Mouse (Mus musculus) brown adipose tissue, adult 24 weeks (tissue): Measurements from ENCODE around the gene Lrrc49. TPM values are rescaled to one million over a fixed set of nuclear protein-coding genes. Genes with fewer than 3 reads are reported as not detected.

Experiments
- H3K27ac ChIP-seq: fragments of 200-500 bp; replicated peaks from 2 replicates; pipeline ENCODE4 v1.5.1; 2012; ENCODE audit warnings: low read depth, mild to moderate bottlenecking, low read length
- H3K4me1 ChIP-seq: fragments of 200-500 bp; 2 replicates; pipeline ENCODE4 v1.6.1; 2012; ENCODE audit warnings: low read length, mixed read lengths; ENCODE audit not compliant: control insufficient read depth, insufficient read depth, insufficient read length
- H3K4me3 ChIP-seq: fragments of 200-500 bp; 2 replicates; pipeline ENCODE4 v1.5.1; 2012; ENCODE audit warnings: low read depth, mild to moderate bottlenecking, low read length, moderate library complexity; ENCODE audit not compliant: insufficient read depth
- polyA plus RNA-seq: library from polyadenylated mRNA; stranded (reverse); fragments of >200 nt; gene quantifications from 2 replicates; pipeline ENCODE4 v1.2.4, GENCODE M21; 2012; ENCODE audit not compliant: missing spikeins, insufficient read depth, insufficient read length

Gene Lrrc49
- polyA plus RNA-seq, 1 experiment = 1.1 TPM

DNA sequence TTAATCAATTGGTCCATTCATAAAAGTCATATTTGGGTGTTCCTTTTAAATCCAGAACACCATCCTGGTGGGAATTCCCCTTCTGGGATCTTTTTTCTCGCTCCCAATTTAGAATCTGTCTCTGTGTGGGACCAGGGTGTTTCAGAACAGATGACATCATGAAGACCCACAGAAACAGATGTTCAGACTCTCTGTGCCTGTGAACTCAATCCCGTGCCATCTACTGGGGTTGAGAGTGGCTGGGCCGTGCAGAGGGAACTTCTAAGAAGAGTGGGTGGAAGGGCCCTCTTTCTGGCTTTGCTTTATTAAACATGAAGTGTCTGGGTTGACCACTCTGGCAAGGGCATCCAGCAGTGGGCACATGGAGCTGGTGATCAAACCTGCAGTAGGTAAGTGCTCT is 129.5 kb downstream of the Lrrc49 start:
- Histone ChIP-seq H3K4me1 (no peaks in the 10 kb centered on the region), H3K27ac (no peak overlapping the region), H3K4me3 (no peak overlapping the region)

DNA sequence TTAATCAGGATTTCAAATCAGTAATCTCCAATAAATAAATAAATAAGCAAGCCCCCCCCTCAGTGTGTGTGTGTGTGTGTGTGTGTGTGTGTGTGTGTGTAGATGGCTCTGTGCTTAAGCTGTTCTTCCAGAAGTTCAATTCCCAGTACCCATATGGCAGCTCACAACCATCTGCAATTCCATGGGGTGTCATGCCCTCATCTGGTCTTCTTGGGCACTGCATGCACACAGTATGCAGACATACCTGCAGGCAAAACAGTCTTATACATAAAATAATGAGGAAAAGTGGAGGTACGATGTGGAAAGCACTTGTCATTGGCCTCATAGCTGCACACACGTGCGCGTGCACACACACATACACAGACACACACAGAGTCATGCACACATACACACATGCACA is 136.7 kb downstream of the Lrrc49 start:
- no peak overlapping the region for H3K27ac ChIP-seq
- H3K4me1 ChIP-seq = no peaks in the 10 kb centered on the region
- no peak overlapping the region for H3K4me3 ChIP-seq

DNA sequence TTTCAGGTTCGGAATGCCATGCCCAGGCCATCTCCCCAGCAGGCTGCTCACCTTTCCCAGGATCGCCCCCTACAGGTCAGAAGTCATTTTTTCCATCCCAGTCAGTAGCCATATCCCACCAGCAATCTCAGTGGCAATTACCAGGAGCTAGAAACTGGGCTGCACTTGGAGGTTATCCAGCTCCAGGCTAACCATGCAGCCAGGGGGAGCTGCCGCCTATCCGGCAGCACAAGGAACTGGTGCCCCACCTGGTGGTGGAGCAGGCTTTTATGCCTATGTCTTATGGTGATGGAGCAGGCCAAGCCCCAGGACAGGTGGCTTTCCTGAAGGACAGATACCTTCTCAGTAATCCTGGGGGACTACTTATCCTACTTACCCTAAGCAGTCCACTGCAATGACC is 139.8 kb downstream of the Lrrc49 start:
- H3K4me3 ChIP-seq = no peak overlapping the region
- no peak overlapping the region for H3K27ac ChIP-seq
- H3K4me1 ChIP-seq = no peaks in the 10 kb centered on the region

GRCm38 (mm10) chr9:60546169-60546568 is 141.8 kb downstream of the Lrrc49 start:
- H3K27ac ChIP-seq = no peak overlapping the region
- H3K4me1 ChIP-seq = no peaks in the 10 kb centered on the region
- H3K4me3 ChIP-seq = no peak overlapping the region

DNA sequence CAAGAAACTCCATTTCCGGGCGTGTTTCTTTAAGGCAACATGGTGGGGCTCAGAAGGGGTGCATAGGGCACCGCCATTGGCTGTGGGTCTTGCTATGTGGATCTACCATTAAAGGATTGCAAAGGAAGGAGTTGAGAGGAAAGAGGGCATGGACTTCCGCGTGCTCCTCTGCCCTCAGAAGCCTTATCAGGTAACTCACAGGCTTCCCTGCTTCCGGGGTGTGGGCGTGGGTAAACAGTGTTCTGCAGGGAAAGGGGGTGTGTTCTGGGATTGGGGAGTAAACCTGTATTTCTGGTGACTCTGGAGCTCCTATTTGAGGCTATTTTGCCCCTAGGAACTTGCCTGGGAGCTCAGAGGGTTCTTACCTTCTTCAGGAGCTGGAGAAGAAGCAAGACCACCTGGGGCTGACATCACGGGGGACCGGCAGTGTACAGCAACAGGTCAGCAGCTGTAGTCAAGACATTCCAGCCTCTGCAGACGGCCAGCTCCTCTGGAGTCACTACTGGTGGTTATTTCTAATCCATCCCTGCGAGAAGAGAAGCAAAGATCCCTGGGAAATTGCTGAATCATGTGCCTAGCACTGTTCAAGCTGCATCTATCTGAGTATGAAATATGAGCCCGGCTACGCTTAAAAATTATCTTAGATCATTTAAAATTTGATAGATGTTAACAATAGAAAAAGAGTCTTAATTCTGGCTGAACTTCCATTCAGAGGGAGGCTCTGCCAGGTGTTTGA is 142.4 kb downstream of the Lrrc49 start:
- Histone ChIP-seq H3K27ac (no peak overlapping the region), H3K4me3 (no peak overlapping the region), H3K4me1 (no peaks in the 10 kb centered on the region)

DNA sequence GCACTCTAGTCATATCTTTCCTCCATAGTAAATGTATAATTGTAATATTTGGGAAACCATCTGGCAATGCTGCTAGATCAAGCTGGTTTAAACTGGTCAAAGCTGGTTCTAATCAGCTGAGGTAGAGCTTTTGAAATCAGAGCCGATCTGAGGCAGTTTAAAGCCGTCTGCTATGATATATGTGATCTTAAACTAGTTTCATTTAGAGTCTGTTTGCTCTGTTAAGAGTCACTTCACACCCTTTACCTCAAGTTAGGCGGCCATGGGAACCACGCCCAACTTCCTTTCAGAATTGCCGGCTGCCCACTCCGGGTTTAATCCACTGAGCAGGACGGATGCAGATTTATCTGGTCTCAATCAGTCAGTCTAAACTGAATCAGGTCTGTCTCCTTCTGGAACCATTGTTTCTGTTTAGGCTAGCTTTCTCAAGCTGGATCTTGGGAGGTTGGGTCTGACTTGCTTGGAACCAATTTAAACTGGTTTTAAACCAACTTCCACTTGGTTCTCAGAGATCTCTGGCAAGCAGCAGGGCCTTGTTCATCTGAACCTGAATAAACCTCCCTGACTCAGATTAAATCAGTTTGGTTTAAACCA is 144.4 kb downstream of the Lrrc49 start:
- no peaks in the 10 kb centered on the region for H3K4me1 ChIP-seq
- no peak overlapping the region for H3K27ac ChIP-seq

GRCm38 (mm10) chr9:60530310-60530709 is 157.6 kb downstream of the Lrrc49 start:
- no peaks in the 10 kb centered on the region for H3K4me1 ChIP-seq
- no peak overlapping the region for H3K27ac ChIP-seq
- no peak overlapping the region for H3K4me3 ChIP-seq

More for the DNA sequence above, 144.4 kb downstream of the Lrrc49 start:
- no peak overlapping the region for H3K4me3 ChIP-seq

GRCm38 (mm10) chr9:60529348-60530243 is 158.4 kb downstream of the Lrrc49 start:
- Histone ChIP-seq H3K4me3 (no peak overlapping the region), H3K27ac (no peak overlapping the region), H3K4me1 (no peaks in the 10 kb centered on the region)

GRCm38 (mm10) chr9:60528269-60528668 is 159.7 kb downstream of the Lrrc49 start:
- no peak overlapping the region for H3K4me3 ChIP-seq
- no peaks in the 10 kb centered on the region for H3K4me1 ChIP-seq
- no peak overlapping the region for H3K27ac ChIP-seq

DNA sequence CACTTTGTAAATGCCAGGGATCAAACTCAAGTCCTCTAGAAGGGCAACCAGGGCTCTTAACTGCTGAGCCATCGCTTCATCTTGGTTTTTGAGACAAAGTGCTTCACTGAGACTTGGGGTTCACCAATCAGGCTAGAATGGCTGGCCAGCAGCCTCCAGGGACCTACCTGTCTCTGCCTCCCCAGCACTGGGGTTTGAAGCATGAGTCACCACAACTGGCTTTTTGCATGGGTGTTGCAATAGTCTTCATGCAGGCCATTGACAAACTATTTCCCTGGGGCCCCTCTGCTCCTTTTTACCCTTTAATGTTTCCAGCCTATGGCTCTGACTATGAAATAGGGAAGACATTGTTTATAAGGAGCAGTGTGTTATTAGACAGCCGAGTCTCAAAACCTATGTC is 160.1 kb downstream of the Lrrc49 start:
- H3K27ac ChIP-seq = no peak overlapping the region
- no peak overlapping the region for H3K4me3 ChIP-seq
- no peaks in the 10 kb centered on the region for H3K4me1 ChIP-seq

DNA sequence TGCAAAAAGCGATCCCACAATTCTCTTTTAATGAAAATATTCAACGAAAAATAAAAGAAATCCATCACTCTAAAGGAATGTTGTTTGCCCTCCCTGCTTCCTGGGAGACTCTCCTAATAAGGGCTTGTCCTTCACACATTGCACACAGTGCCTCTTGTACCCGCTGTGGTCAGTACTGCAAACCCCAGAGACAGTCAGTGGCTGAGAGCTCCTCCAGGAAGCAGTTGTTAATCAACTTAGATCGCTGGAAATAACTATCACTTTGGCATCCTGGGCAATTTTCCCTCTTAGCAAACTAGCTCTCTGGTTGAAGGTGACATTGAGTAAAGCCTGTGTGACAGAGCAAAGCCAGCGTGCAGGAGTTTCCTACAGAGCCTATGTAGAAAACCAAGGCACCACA is 160.9 kb downstream of the Lrrc49 start:
- Histone ChIP-seq H3K27ac (no peak overlapping the region), H3K4me3 (no peak overlapping the region), H3K4me1 (no peaks in the 10 kb centered on the region)

GRCm38 (mm10) chr9:60526195-60526594 is 161.8 kb downstream of the Lrrc49 start:
- Histone ChIP-seq H3K4me3 (no peak overlapping the region), H3K4me1 (no peaks in the 10 kb centered on the region), H3K27ac (no peak overlapping the region)

GRCm38 (mm10) chr9:60521806-60522264 is 166.1 kb downstream of the Lrrc49 start, which contains the start of gene Thsd4:
TSS of gene Thsd4 (minus strand) at chr9:60522046.
- peak within 1 kb of the TSS; percentile 52 for H3K4me3 ChIP-seq
- H3K4me1 ChIP-seq = no peaks in the 10 kb centered on the region
- H3K27ac ChIP-seq = no peak within 1 kb of the TSS

DNA sequence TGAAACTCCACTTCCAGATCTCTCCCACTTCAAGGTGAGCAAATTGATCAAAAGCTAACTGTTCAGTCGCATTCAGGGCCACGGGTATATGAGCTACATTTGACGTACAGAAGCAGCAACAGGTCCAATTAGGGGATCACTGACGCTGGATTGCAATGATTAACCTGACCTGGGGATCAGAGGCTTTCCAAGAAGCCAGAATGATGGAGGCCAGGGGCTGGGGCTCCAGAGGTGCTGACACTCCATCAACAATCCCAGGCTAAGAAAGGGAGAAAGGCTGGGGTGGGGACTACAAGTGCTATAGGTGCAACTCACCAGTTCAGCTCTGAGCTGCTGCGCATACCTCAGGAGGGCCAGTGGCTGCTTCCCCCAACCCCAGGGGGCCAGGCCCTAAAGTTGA is 166.8 kb downstream of the Lrrc49 start:
- Histone ChIP-seq H3K4me3 (no peak overlapping the region), H3K4me1 (no peaks in the 10 kb centered on the region), H3K27ac (no peak overlapping the region)

DNA sequence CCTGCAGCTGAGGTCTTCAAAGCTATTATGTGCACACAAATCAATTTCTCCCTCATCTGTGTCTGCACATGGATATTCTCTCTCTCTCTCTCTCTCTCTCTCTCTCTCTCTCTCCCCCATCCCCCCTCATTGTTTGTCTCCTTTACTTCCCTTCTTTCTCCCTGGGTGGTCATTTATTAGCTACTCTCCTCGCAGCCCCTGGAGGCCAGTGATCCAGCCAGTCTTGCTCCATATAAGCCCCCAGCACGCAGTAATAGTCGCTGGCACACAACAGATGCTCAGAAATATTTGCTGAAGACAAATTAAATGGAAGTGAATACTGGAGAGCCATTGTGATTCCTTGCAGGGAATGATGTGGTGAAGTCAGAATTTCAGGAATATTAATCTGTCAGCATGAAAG is 168.4 kb downstream of the Lrrc49 start:
- H3K27ac ChIP-seq = no peak overlapping the region
- no peaks in the 10 kb centered on the region for H3K4me1 ChIP-seq
- H3K4me3 ChIP-seq = no peak overlapping the region
